Mouse (Mus musculus): ENCODE data around the gene Wscd2.

DNA sequence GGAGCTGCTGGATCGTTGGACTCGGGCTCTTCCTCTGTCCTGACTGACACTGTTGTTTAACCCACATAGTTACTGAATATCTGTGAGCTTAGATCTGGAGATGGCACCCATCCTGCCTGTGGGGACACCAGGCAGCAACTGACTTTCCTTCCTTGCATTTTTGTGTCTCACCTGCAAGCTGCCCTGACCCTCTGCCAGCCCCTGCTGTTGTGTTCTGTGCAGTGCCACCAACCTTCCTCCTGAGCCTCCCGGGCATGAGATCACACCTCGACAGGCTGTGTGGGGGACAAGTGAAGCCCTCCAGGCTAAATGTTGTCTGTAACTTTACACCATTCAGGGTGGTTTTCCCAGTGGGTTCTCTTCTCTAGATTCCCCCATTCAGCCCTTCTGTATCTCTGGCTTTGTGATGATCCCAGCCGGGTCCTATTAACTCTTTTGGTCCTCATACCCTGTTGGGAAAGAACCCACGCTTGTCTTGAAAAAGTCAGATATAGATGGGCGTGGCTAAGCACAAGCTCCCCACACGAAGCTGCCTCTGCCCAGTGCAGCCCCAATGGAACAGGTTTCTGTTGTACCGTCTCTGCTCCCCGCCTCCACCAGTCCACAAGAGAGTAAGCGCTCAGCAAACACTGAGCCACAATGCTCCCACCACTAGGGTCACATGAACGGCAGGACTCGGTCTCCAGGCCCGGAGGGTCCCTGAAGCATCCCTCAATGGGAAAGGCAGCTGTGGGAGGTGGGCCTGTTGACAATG, 26.2 kb downstream of the Wscd2 start:
- no peak for TF ChIP-seq HCFC1 (IDR thresholded peaks at IDR 0.05; ENCODE audit: low read depth, low read length)
- TF ChIP-seq MAFK (IDR thresholded peaks at IDR 0.05; ENCODE audit: borderline replicate concordance, low read depth, low read length) = no peak
- no peak for TF ChIP-seq MXI1 (IDR thresholded peaks at IDR 0.05; ENCODE audit: low read depth, low read length)
- TF ChIP-seq POLR2A (IDR thresholded peaks at IDR 0.05; ENCODE audit: control insufficient read depth in 1 of 2, insufficient read depth in 1 of 2, low read depth in 1 of 2, low read length in 2 of 2, poor library complexity in 1 of 2) = no peak
- no peak for TF ChIP-seq EP300 (IDR thresholded peaks at IDR 0.05; ENCODE audit: low read depth in 1 of 2, low read length in 2 of 2)
- no peak for TF ChIP-seq CTCF (IDR thresholded peaks at IDR 0.05 in 2 of 3, conservative IDR thresholded peaks at IDR 0.05 in 1 of 3; ENCODE audit: control insufficient read depth in 1 of 3, insufficient read depth in 1 of 3, low read depth in 2 of 3, low read length in 3 of 3, poor library complexity in 1 of 3, severe bottlenecking in 1 of 3)
- no peak for TF ChIP-seq GABPA (IDR thresholded peaks at IDR 0.05; ENCODE audit: low read depth, low read length)
- TF ChIP-seq BHLHE40 (IDR thresholded peaks at IDR 0.05; ENCODE audit: borderline replicate concordance, low read depth, low read length) = no peak
- no peak for TF ChIP-seq CHD2 (IDR thresholded peaks at IDR 0.05; ENCODE audit: low read length)
- TF ChIP-seq SMC3 (IDR thresholded peaks at IDR 0.05; ENCODE audit: low read depth, low read length) = no peak
- no peak for TF ChIP-seq MYC (IDR thresholded peaks at IDR 0.05; ENCODE audit: low read depth, low read length)
